Mouse (Mus musculus): Measurements from ENCODE around the gene Stard10. TPM values are rescaled to one million over a fixed set of nuclear protein-coding genes. Genes with fewer than 3 reads are reported as not detected.

The Stard10 gene
- polyA plus RNA-seq, 1 experiment from 2014 or later: 14.3 TPM

DNA sequence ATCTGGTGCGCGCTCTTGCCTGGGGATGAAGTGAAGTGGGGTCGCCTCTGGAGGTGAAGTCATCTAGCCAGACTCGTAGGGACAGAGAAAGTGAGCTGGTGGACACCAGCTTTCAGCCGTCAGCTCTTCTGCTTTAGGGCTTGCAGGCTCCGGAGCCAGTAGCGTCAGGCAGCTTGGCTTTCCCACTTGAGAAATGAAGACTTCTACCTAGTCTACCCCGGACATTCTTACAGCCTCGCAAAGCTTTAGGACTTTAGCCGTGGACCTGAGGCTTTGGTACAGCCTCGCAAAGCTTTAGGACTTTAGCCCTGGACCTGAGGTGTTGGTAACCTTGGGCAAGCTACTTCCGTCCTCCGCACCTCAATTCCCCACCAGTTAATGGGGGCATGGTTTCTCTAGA, 31.4 kb downstream of the Stard10 start:
- Histone ChIP-seq H3K36me3 (replicated peaks; ENCODE audit: control insufficient read depth, insufficient read depth) (no peaks in the 10 kb centered on the region), H3K9me3 (ENCODE audit: control insufficient read depth, low read length) (no peaks in the 10 kb centered on the region), H3K4me2 (replicated peaks) (peak overlapping the region; percentile 95), H3K4me3 (replicated peaks; ENCODE audit: low read length) (peak overlapping the region; percentile 46), H3K4me1 (replicated peaks; ENCODE audit: control insufficient read depth, insufficient read depth, low read length) (peaks cover 4% of the 10 kb centered on the region; the same call in 1 of the 2 replicates), H3K27me3 (ENCODE audit: control insufficient read depth, insufficient read depth, low read length) (peaks cover 9% of the 10 kb centered on the region), H3K9ac (peak overlapping the region; percentile 62), H3K27ac (no peak overlapping the region)
- ATAC-seq (ENCODE audit: low FRiP score) (no peak), DNase-seq (ENCODE audit: low spot score) (no peak)
- 5% methylated on average over 13 of the region's 13 CpGs for WGBS

DNA sequence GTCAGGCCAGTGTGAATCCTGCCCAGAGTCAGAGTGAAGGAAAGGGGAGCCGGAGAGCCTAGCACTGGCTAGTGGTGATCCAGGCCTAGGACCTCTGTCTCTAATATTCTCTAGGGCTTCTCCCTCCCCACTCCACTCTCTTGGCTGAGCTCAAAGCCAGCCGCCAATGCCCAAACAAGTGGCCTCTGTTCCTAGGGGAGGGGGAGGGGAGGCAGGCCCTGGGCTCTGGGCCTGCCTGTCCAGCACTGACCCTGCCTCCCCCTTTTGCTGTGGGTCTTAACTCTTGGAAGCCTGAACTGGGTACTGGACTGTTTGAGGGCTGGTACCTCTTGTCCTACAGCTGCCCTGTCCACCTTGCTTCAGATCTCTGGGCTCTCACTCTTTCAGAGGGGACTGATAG, 33.0 kb downstream of the Stard10 start:
- no peak overlapping the region for H3K4me3 ChIP-seq (replicated peaks; ENCODE audit: low read length)
- H3K27me3 ChIP-seq (ENCODE audit: control insufficient read depth, insufficient read depth, low read length): peaks cover 9% of the 10 kb centered on the region
- DNase-seq (ENCODE audit: low spot score) (no peak), ATAC-seq (ENCODE audit: low FRiP score) (0 out of 2 replicates have a peak, but pooled peaks have one; percentile 33)
- no peak overlapping the region; the same call in 1 of the 2 replicates for H3K9ac ChIP-seq
- peaks cover 4% of the 10 kb centered on the region; the same call in 1 of the 2 replicates for H3K4me1 ChIP-seq (replicated peaks; ENCODE audit: control insufficient read depth, insufficient read depth, low read length)
- H3K4me2 ChIP-seq (replicated peaks): no peak overlapping the region
- 36% methylated on average over 2 of the region's 2 CpGs for WGBS
- H3K27ac ChIP-seq: no peak overlapping the region
- no peaks in the 10 kb centered on the region for H3K9me3 ChIP-seq (ENCODE audit: control insufficient read depth, low read length)
- no peaks in the 10 kb centered on the region for H3K36me3 ChIP-seq (replicated peaks; ENCODE audit: control insufficient read depth, insufficient read depth)

DNA sequence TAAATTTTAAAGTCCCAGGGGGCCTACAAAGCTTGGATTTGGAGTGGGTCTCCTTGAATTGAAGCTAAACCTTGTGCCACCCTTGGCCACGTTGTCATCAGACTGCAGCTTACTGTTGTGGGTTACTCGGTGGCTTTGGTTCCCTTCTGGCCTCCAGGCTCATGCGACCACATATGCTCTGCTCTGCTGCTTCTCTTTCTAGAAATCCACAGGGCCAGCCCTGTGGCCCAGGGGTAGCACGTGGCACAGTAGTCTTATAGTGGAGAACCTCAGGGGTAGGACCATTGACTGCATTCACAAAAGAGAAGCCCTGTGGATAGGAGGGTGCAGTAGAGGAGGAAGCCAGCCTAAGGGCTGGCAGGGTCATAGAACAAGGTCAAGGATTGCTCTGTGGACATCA, 35.5 kb downstream of the Stard10 start:
- 87% methylated on average over 4 of the region's 4 CpGs for WGBS
- DNase-seq (ENCODE audit: low spot score) (no peak), ATAC-seq (ENCODE audit: low FRiP score) (no peak)
- no peak overlapping the region for H3K4me3 ChIP-seq (replicated peaks; ENCODE audit: low read length)
- H3K4me2 ChIP-seq (replicated peaks): no peak overlapping the region
- no peaks in the 10 kb centered on the region for H3K9me3 ChIP-seq (ENCODE audit: control insufficient read depth, low read length)
- H3K36me3 ChIP-seq (replicated peaks; ENCODE audit: control insufficient read depth, insufficient read depth): no peaks in the 10 kb centered on the region
- peaks cover 9% of the 10 kb centered on the region for H3K27me3 ChIP-seq (ENCODE audit: control insufficient read depth, insufficient read depth, low read length)
- no peak overlapping the region for H3K9ac ChIP-seq
- peaks cover 3% of the 10 kb centered on the region; the same call in 1 of the 2 replicates for H3K4me1 ChIP-seq (replicated peaks; ENCODE audit: control insufficient read depth, insufficient read depth, low read length)
- H3K27ac ChIP-seq: no peak overlapping the region

DNA sequence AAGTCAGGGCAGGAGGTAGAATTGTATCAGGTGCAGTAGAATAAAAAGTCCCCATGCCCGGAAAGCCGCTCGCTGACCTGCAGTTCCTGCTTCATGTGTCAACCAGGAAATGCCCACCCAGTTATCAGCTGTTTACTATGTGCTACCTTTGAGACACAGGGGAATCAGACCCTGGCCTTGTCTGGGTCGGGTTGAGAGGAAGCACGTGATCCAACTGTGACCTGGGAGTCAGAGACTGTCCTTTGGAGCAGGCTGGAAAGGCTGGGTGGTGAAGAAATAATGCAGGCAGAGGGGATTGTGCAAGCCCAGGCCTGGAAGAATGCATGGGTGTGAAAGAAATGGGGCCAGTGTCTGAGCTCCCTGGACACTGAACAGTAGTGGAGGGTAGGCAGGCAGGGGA, 37.5 kb downstream of the Stard10 start:
- Histone ChIP-seq H3K27me3 (ENCODE audit: control insufficient read depth, insufficient read depth, low read length) (no peaks in the 10 kb centered on the region), H3K36me3 (replicated peaks; ENCODE audit: control insufficient read depth, insufficient read depth) (no peaks in the 10 kb centered on the region), H3K4me1 (replicated peaks; ENCODE audit: control insufficient read depth, insufficient read depth, low read length) (no peaks in the 10 kb centered on the region), H3K27ac (no peak overlapping the region), H3K9me3 (ENCODE audit: control insufficient read depth, low read length) (no peaks in the 10 kb centered on the region), H3K4me2 (replicated peaks) (no peak overlapping the region), H3K4me3 (replicated peaks; ENCODE audit: low read length) (no peak overlapping the region), H3K9ac (no peak overlapping the region)
- 80% methylated on average over 5 of the region's 5 CpGs for WGBS
- ATAC-seq (ENCODE audit: low FRiP score) (no peak), DNase-seq (ENCODE audit: low spot score) (no peak)

DNA sequence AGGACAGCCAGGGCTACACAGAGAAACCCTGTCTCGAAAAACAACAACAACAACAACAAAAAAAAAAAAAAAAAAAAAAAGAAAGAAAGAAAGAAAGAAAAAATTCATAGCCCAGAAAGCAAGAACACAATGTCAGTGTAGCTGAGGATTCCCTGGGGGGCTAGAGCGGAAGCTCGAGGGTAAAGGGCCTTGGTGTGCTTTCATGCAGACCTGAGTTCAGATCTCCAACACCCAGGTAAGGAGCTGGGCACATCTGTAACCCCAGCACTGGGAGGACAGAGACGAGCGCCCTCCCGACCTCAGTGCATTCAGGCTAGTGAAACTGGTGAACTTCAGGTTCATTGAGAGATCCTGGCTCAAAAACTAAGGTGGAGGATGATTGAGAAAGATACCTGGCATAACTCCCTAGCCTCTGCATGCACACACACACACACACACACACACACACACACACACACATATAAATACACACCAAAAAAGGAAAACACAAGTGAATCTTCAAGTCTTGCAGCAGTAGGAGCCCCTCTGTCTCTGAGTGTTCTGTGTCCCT, 38.7 kb downstream of the Stard10 start:
- H3K36me3 ChIP-seq (replicated peaks; ENCODE audit: control insufficient read depth, insufficient read depth): no peaks in the 10 kb centered on the region
- ATAC-seq (ENCODE audit: low FRiP score) (no peak), DNase-seq (ENCODE audit: low spot score) (no peak)
- H3K9ac ChIP-seq: no peak overlapping the region
- H3K4me1 ChIP-seq (replicated peaks; ENCODE audit: control insufficient read depth, insufficient read depth, low read length): no peaks in the 10 kb centered on the region
- H3K27ac ChIP-seq: no peak overlapping the region
- H3K9me3 ChIP-seq (ENCODE audit: control insufficient read depth, low read length): no peaks in the 10 kb centered on the region
- no peak overlapping the region for H3K4me3 ChIP-seq (replicated peaks; ENCODE audit: low read length)
- H3K4me2 ChIP-seq (replicated peaks): no peak overlapping the region
- no peaks in the 10 kb centered on the region for H3K27me3 ChIP-seq (ENCODE audit: control insufficient read depth, insufficient read depth, low read length)
- WGBS: 89% methylated on average over 6 of the region's 6 CpGs

DNA sequence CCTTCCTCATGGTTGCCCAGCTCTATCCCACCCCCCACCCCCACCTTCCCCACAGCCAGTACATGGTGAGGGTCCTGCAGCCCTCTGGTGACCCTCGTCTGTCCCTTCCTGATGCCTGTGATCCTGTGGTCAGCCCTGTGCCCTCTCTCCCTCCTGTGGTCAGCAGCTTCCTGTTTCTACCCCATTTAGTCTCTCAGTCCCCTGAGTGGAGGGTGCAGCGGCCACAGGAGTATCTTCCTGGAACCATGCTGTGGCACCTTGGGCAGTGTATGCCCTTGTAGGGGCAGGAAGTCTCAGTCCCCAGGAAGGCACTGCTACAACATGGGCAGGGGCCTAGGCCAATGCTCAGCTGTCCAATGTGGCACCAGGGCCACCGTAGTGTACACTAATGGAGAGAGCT, 40.0 kb downstream of the Stard10 start:
- Histone ChIP-seq H3K4me2 (replicated peaks) (no peak overlapping the region), H3K4me1 (replicated peaks; ENCODE audit: control insufficient read depth, insufficient read depth, low read length) (no peaks in the 10 kb centered on the region), H3K9ac (no peak overlapping the region), H3K4me3 (replicated peaks; ENCODE audit: low read length) (no peak overlapping the region), H3K27ac (no peak overlapping the region), H3K9me3 (ENCODE audit: control insufficient read depth, low read length) (no peaks in the 10 kb centered on the region), H3K27me3 (ENCODE audit: control insufficient read depth, insufficient read depth, low read length) (no peaks in the 10 kb centered on the region), H3K36me3 (replicated peaks; ENCODE audit: control insufficient read depth, insufficient read depth) (no peaks in the 10 kb centered on the region)
- DNase-seq (ENCODE audit: low spot score): no peak
- ATAC-seq (ENCODE audit: low FRiP score): no peak
- 67% methylated on average over 3 of the region's 3 CpGs for WGBS

DNA sequence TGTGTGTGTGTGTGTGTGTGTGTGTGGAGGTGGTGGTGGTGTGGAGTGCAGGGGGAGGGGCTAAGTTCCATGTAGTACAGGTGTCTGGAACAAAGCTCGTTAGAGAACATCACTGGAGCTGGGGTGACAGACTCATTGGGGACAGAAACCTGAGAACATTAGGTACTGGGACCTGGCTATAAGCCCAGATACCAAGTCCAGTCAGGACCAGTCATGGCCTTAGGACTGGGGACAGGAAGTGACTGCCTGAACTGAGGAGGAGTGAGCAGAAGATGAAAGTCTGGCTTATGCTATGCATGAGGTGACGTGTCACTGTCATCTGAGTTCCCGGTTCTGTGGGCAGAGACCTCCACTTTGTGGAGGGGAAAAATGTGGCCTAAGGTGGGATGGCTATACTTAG, 43.5 kb downstream of the Stard10 start:
- Histone ChIP-seq H3K4me1 (replicated peaks; ENCODE audit: control insufficient read depth, insufficient read depth, low read length) (no peaks in the 10 kb centered on the region), H3K9ac (no peak overlapping the region), H3K27me3 (ENCODE audit: control insufficient read depth, insufficient read depth, low read length) (no peaks in the 10 kb centered on the region), H3K4me3 (replicated peaks; ENCODE audit: low read length) (no peak overlapping the region), H3K9me3 (ENCODE audit: control insufficient read depth, low read length) (no peaks in the 10 kb centered on the region), H3K27ac (no peak overlapping the region), H3K4me2 (replicated peaks) (no peak overlapping the region), H3K36me3 (replicated peaks; ENCODE audit: control insufficient read depth, insufficient read depth) (no peaks in the 10 kb centered on the region)
- ATAC-seq (ENCODE audit: low FRiP score) (no peak), DNase-seq (ENCODE audit: low spot score) (no peak)
- 78% methylated on average over 3 of the region's 3 CpGs for WGBS

DNA sequence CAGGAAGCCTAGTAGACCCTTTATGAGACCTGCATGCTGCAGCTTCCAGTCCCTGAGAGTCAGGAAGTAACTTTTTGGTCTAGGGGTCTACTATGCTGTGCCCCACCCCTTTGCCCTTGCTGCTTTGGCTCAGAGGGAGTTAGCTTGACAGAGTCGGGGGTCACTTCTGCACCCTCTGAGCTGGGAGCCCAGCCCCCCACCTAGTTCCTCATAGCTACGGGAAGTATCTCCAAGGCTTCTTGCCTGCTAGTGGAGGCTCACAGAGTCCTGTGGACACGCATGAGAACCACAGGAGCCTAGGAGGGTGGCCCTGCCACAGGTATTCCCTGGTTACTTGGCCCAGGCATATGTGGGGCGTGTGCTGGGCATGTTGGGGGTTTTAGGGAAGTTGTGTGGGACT, 44.1 kb downstream of the Stard10 start:
- H3K4me1 ChIP-seq (replicated peaks; ENCODE audit: control insufficient read depth, insufficient read depth, low read length): no peaks in the 10 kb centered on the region
- no peaks in the 10 kb centered on the region for H3K9me3 ChIP-seq (ENCODE audit: control insufficient read depth, low read length)
- no peak overlapping the region for H3K9ac ChIP-seq
- ATAC-seq (ENCODE audit: low FRiP score) (no peak), DNase-seq (ENCODE audit: low spot score) (no peak)
- H3K27me3 ChIP-seq (ENCODE audit: control insufficient read depth, insufficient read depth, low read length): no peaks in the 10 kb centered on the region
- no peak overlapping the region for H3K27ac ChIP-seq
- H3K4me3 ChIP-seq (replicated peaks; ENCODE audit: low read length): no peak overlapping the region
- H3K4me2 ChIP-seq (replicated peaks): no peak overlapping the region
- no peaks in the 10 kb centered on the region for H3K36me3 ChIP-seq (replicated peaks; ENCODE audit: control insufficient read depth, insufficient read depth)
- 84% methylated on average over 4 of the region's 4 CpGs for WGBS

DNA sequence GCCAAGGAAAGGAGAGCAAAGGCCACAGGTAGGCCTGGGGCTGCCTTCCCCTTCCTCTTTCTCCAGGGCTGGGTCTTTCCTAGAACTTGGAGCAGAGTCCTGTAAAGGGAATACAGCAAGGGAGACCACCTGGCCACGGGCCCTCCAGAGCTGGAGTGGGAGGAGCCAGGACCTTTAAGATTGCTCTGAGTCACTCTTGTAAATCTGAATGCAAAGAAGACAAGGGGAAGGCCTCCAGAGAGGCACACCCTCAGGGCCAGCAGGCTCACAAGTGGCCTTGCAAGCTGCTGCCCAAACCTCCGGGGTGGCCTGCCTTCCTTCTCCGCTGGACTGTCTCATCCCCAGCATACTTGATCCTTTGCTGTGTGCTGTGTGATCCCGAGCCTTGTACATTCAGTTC, 44.9 kb downstream of the Stard10 start:
- Histone ChIP-seq H3K9ac (no peak overlapping the region), H3K9me3 (ENCODE audit: control insufficient read depth, low read length) (no peaks in the 10 kb centered on the region), H3K4me3 (replicated peaks; ENCODE audit: low read length) (no peak overlapping the region), H3K27ac (no peak overlapping the region), H3K36me3 (replicated peaks; ENCODE audit: control insufficient read depth, insufficient read depth) (no peaks in the 10 kb centered on the region), H3K4me2 (replicated peaks) (no peak overlapping the region), H3K4me1 (replicated peaks; ENCODE audit: control insufficient read depth, insufficient read depth, low read length) (no peaks in the 10 kb centered on the region), H3K27me3 (ENCODE audit: control insufficient read depth, insufficient read depth, low read length) (no peaks in the 10 kb centered on the region)
- 76% methylated on average over 4 of the region's 4 CpGs for WGBS
- no peak for DNase-seq (ENCODE audit: low spot score)
- ATAC-seq (ENCODE audit: low FRiP score): no peak

DNA sequence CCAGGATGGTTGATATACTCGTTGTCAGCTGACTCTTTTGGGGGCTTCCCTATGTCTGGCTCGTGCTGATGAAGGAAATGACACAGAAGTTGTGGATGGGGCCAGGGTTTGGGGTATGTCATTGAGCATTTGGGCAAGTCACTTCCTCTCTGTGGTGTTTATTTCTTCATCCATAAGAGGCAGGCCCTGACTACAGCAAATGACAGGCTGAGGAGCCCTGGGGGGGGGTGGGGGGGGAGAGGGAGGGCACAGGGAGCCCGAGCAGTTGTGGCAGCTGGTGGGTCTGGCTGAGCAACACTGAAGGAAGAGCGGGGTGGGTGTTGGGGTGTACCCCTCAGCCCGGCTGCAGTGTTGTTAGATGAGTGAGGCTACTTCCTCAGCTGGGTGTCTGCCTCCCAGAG, 45.9 kb downstream of the Stard10 start:
- no peak overlapping the region for H3K27ac ChIP-seq
- DNase-seq (ENCODE audit: low spot score): no peak
- ATAC-seq (ENCODE audit: low FRiP score): no peak
- H3K27me3 ChIP-seq (ENCODE audit: control insufficient read depth, insufficient read depth, low read length): no peaks in the 10 kb centered on the region
- no peaks in the 10 kb centered on the region for H3K9me3 ChIP-seq (ENCODE audit: control insufficient read depth, low read length)
- H3K4me1 ChIP-seq (replicated peaks; ENCODE audit: control insufficient read depth, insufficient read depth, low read length): no peaks in the 10 kb centered on the region
- H3K4me2 ChIP-seq (replicated peaks): no peak overlapping the region
- no peak overlapping the region for H3K4me3 ChIP-seq (replicated peaks; ENCODE audit: low read length)
- no peak overlapping the region for H3K9ac ChIP-seq
- no peaks in the 10 kb centered on the region for H3K36me3 ChIP-seq (replicated peaks; ENCODE audit: control insufficient read depth, insufficient read depth)
- WGBS: 80% methylated on average over 5 of the region's 5 CpGs

Measured in hindbrain, embryonic 14.5 days (tissue).